Mouse (Mus musculus) myocyte (in vitro differentiated cells): ENCODE data around the gene Fbxo34. TPM values are rescaled to one million over a fixed set of nuclear protein-coding genes. Genes with fewer than 3 reads are reported as not detected.

Experiments used
- H3K27me3 ChIP-seq: one replicate; pipeline ENCODE4 v1.6.1; 2011; ENCODE audit not compliant: control insufficient read depth, insufficient read depth, insufficient read length
- H3K36me3 ChIP-seq: one replicate; pipeline ENCODE4 v1.6.1; 2011; ENCODE audit not compliant: control insufficient read depth, insufficient read depth
- H3K4me2 ChIP-seq: one replicate; pipeline ENCODE4 v1.6.1; 2011; ENCODE audit warnings: low read depth, control low read depth
- H3K4me3 ChIP-seq: one replicate; pipeline ENCODE4 v1.5.1; 2011; ENCODE audit warnings: mild to moderate bottlenecking, control low read depth, moderate library complexity
- H3K79me2 ChIP-seq: one replicate; pipeline ENCODE4 v1.6.1; 2011; ENCODE audit not compliant: control insufficient read depth, insufficient read depth
- H3ac ChIP-seq: one replicate; pipeline ENCODE4 v1.6.1; 2011; ENCODE audit not compliant: control insufficient read depth, insufficient read length
- CEBPB ChIP-seq: IDR thresholded peaks from 2 replicates; pipeline ENCODE4 v1.6.1; 2011; ENCODE audit warnings: mild to moderate bottlenecking, moderate library complexity; ENCODE audit not compliant: poor library complexity, insufficient read depth, severe bottlenecking
- E2F4 ChIP-seq: IDR thresholded peaks from one replicate; pipeline ENCODE4 v1.6.1; 2011; ENCODE audit warnings: mild to moderate bottlenecking, control low read depth, moderate library complexity; ENCODE audit not compliant: insufficient read depth
- MAX ChIP-seq: IDR thresholded peaks from one replicate; pipeline ENCODE4 v1.6.1; 2011; ENCODE audit warnings: low read depth, mild to moderate bottlenecking, control low read depth
- MYOD1 ChIP-seq, 3 experiments: IDR thresholded peaks; one replicate each; pipeline ENCODE4 v1.6.1; 2011; ENCODE audit warnings: control low read depth in 2 of 3, low read depth in 2 of 3, mild to moderate bottlenecking in 2 of 3, moderate library complexity in 1 of 3; ENCODE audit not compliant: insufficient read length in 2 of 3, control insufficient read depth in 1 of 3
- MYOG ChIP-seq, 3 experiments: IDR thresholded peaks; one replicate each; pipeline ENCODE4 v1.6.1; 2011; ENCODE audit warnings: control low read depth in 2 of 3, low read depth in 2 of 3, mild to moderate bottlenecking in 2 of 3; ENCODE audit not compliant: insufficient read length in 2 of 3, control insufficient read depth in 1 of 3, insufficient read depth in 1 of 3
- POLR2A ChIP-seq: IDR thresholded peaks from one replicate; pipeline ENCODE4 v1.6.1; 2011; ENCODE audit warnings: low read depth, mild to moderate bottlenecking, control low read depth, moderate library complexity; ENCODE audit not compliant: insufficient read length
- POLR2AphosphoS2 ChIP-seq: IDR thresholded peaks from one replicate; pipeline ENCODE4 v1.6.1; 2011; ENCODE audit warnings: low read depth, control low read depth; ENCODE audit not compliant: insufficient read length
- REST ChIP-seq: IDR thresholded peaks from one replicate; pipeline ENCODE4 v1.6.1; 2011; ENCODE audit warnings: mild to moderate bottlenecking, control low read depth, moderate library complexity; ENCODE audit not compliant: insufficient read depth, insufficient read length
- SRF ChIP-seq: IDR thresholded peaks from one replicate; pipeline ENCODE4 v1.6.1; 2011; ENCODE audit warnings: low read depth; ENCODE audit not compliant: control insufficient read depth, insufficient read length
- TCF12 ChIP-seq: IDR thresholded peaks from one replicate; pipeline ENCODE4 v1.6.1; 2011; ENCODE audit warnings: mild to moderate bottlenecking, control low read depth; ENCODE audit not compliant: poor library complexity, insufficient read depth, severe bottlenecking
- TCF3 ChIP-seq: IDR thresholded peaks from one replicate; pipeline ENCODE4 v1.6.1; 2011; ENCODE audit warnings: low read depth, control low read depth; ENCODE audit not compliant: insufficient read length
- USF1 ChIP-seq: IDR thresholded peaks from one replicate; pipeline ENCODE4 v1.6.1; 2011; ENCODE audit warnings: low read depth, mild to moderate bottlenecking, control low read depth, moderate library complexity
- polyA plus RNA-seq: library from polyadenylated mRNA; unstranded; fragments of >200 nt; fragmentation: generic; extraction: Trizol; gene quantifications from one replicate; pipeline ENCODE4 v1.2.1, GENCODE M21; 2012; ENCODE audit warnings: missing spikeins

The Fbxo34 gene
- polyA plus RNA-seq, 1 experiment = 10.7 TPM

GRCm38 (mm10) chr14:47472743-47473546 is 22.7 kb downstream of the Fbxo34 start:
- peak overlapping the region; percentile 78 for H3ac ChIP-seq
- H3K4me2 ChIP-seq = peak overlapping the region; percentile 65
- no peaks in the 10 kb centered on the region for H3K36me3 ChIP-seq
- TF ChIP-seq E2F4 (no peak), MAX (no peak), TCF12 (no peak), TCF3 (no peak), POLR2AphosphoS2 (no peak), REST (no peak), SRF (no peak)
- H3K27me3 ChIP-seq = peaks cover 2% of the 10 kb centered on the region
- H3K4me3 ChIP-seq = peak overlapping the region; percentile 30
- H3K79me2 ChIP-seq = peaks cover 25% of the 10 kb centered on the region

GRCm38 (mm10) chr14:47473891-47474290 is 23.7 kb downstream of the Fbxo34 start:
- TF ChIP-seq CEBPB = no peak
- no peak for TF ChIP-seq MYOG (IDR thresholded peaks at IDR 0.05; ENCODE audit: control insufficient read depth in 1 of 3, insufficient read depth in 1 of 3, insufficient read length in 2 of 3, low read depth in 2 of 3)
- no peak for TF ChIP-seq TCF3
- TF ChIP-seq POLR2A = no peak
- no peak for TF ChIP-seq E2F4
- no peak for TF ChIP-seq POLR2AphosphoS2
- no peak for TF ChIP-seq USF1
- no peak for TF ChIP-seq MAX
- TF ChIP-seq SRF = no peak
- TF ChIP-seq MYOD1 (IDR thresholded peaks at IDR 0.05; ENCODE audit: control insufficient read depth in 1 of 3, insufficient read length in 2 of 3, low read depth in 2 of 3) = no peak
- no peak for TF ChIP-seq REST
- Histone ChIP-seq H3K4me3 (peak overlapping the region; percentile 30), H3K79me2 (peaks cover 25% of the 10 kb centered on the region), H3K36me3 (no peaks in the 10 kb centered on the region), H3ac (no peak overlapping the region), H3K4me2 (peak overlapping the region; percentile 65), H3K27me3 (no peaks in the 10 kb centered on the region)

GRCm38 (mm10) chr14:47474571-47475254 is 24.5 kb downstream of the Fbxo34 start:
- Histone ChIP-seq H3K79me2 (peaks cover 29% of the 10 kb centered on the region), H3ac (no peak overlapping the region), H3K27me3 (no peaks in the 10 kb centered on the region), H3K36me3 (no peaks in the 10 kb centered on the region), H3K4me3 (no peak overlapping the region), H3K4me2 (peak overlapping the region; percentile 65)
- TF ChIP-seq CEBPB (no peak), POLR2A (no peak), MYOG (IDR thresholded peaks at IDR 0.05; ENCODE audit: control insufficient read depth in 1 of 3, insufficient read depth in 1 of 3, insufficient read length in 2 of 3, low read depth in 2 of 3) (no peak), MYOD1 (IDR thresholded peaks at IDR 0.05; ENCODE audit: control insufficient read depth in 1 of 3, insufficient read length in 2 of 3, low read depth in 2 of 3) (no peak), TCF3 (no peak), MAX (no peak), USF1 (no peak)

GRCm38 (mm10) chr14:47476266-47476665 is 26.0 kb downstream of the Fbxo34 start:
- H3K4me2 ChIP-seq = no peak overlapping the region
- H3K27me3 ChIP-seq = no peaks in the 10 kb centered on the region
- TF ChIP-seq MAX (no peak), POLR2A (no peak), TCF3 (no peak), REST (no peak), USF1 (no peak), E2F4 (no peak), CEBPB (no peak), MYOG (IDR thresholded peaks at IDR 0.05; ENCODE audit: control insufficient read depth in 1 of 3, insufficient read depth in 1 of 3, insufficient read length in 2 of 3, low read depth in 2 of 3) (no peak), POLR2AphosphoS2 (no peak), MYOD1 (IDR thresholded peaks at IDR 0.05; ENCODE audit: control insufficient read depth in 1 of 3, insufficient read length in 2 of 3, low read depth in 2 of 3) (no peak), SRF (no peak), TCF12 (no peak)
- H3K4me3 ChIP-seq = no peak overlapping the region
- H3K79me2 ChIP-seq = peaks cover 42% of the 10 kb centered on the region
- H3ac ChIP-seq = no peak overlapping the region
- H3K36me3 ChIP-seq = no peaks in the 10 kb centered on the region
